Mouse (Mus musculus): ENCODE results near the gene Pus1. TPM values are rescaled to one million over a fixed set of nuclear protein-coding genes. Genes with fewer than 3 reads are reported as not detected.

The Pus1 gene
- 10 to 100 TPM; 19.4 TPM for total RNA-seq (2021)

GRCm38 (mm10) chr5:110779998-110780760 is at the start of gene Pus1:
Gene Pus1 (minus strand): TSS chr5:110780659.
- DNase-seq (ENCODE audit: extremely low spot score in 1 of 2, low spot score in 2 of 2) = peak; percentile 89 to 97
- intact Hi-C loops (cut with DNase I) = no loop called here

GRCm38 (mm10) chr5:110827576-110827975 is 47.1 kb upstream of the Pus1 start:
- no peak for DNase-seq (ENCODE audit: extremely low spot score in 1 of 2, low spot score in 2 of 2)
- intact Hi-C loops (cut with DNase I) = no loop called here

- intact Hi-C loops (cut with DNase I) = no loop called here
- DNase-seq (ENCODE audit: extremely low spot score in 1 of 2, low spot score in 2 of 2) = no peak
Measured at GRCm38 (mm10) chr5:110826781-110827495, 46.5 kb upstream of the Pus1 start.

- intact Hi-C loops (cut with DNase I) = no loop called here
Measured at GRCm38 (mm10) chr5:110824421-110824820, 44.0 kb upstream of the Pus1 start.

GRCm38 (mm10) chr5:110809667-110810325 is 29.3 kb upstream of the Pus1 start, which contains the start of gene Ulk1:
Gene Ulk1 (minus strand): TSS chr5:110810097.
- DNase-seq (ENCODE audit: extremely low spot score in 1 of 2, low spot score in 2 of 2) = peak; percentile 98 to 100
- intact Hi-C loops (cut with DNase I) = no loop called here

More at GRCm38 (mm10) chr5:110824421-110824820, 44.0 kb upstream of the Pus1 start:
- DNase-seq (ENCODE audit: extremely low spot score in 1 of 2, low spot score in 2 of 2) = no peak

- peak in 1 of 2 experiments; percentile 48 for DNase-seq (ENCODE audit: extremely low spot score in 1 of 2, low spot score in 2 of 2)
Measured at GRCm38 (mm10) chr5:110808821-110809666, 28.6 kb upstream of the Pus1 start.

GRCm38 (mm10) chr5:110808061-110808631 is 27.7 kb upstream of the Pus1 start:
- intact Hi-C loops (cut with DNase I) = no loop called here
- DNase-seq (ENCODE audit: extremely low spot score in 1 of 2, low spot score in 2 of 2) = peak; percentile 73 to 94

More at GRCm38 (mm10) chr5:110808821-110809666, 28.6 kb upstream of the Pus1 start:
- intact Hi-C loops (cut with DNase I) = no loop called here

- intact Hi-C loops (cut with DNase I) = no loop called here
- DNase-seq (ENCODE audit: extremely low spot score in 1 of 2, low spot score in 2 of 2) = no peak
Measured at GRCm38 (mm10) chr5:110807453-110807852, 27.0 kb upstream of the Pus1 start.

- no peak for DNase-seq (ENCODE audit: extremely low spot score in 1 of 2, low spot score in 2 of 2)
- intact Hi-C loops (cut with DNase I) = no loop called here
Measured at GRCm38 (mm10) chr5:110806676-110807075, 26.2 kb upstream of the Pus1 start.

GRCm38 (mm10) chr5:110806154-110806553 is 25.7 kb upstream of the Pus1 start:
- no peak for DNase-seq (ENCODE audit: extremely low spot score in 1 of 2, low spot score in 2 of 2)
- intact Hi-C loops (cut with DNase I) = no loop called here

GRCm38 (mm10) chr5:110804012-110804743 is 23.7 kb upstream of the Pus1 start:
- intact Hi-C loops (cut with DNase I) = no loop called here
- DNase-seq (ENCODE audit: extremely low spot score in 1 of 2, low spot score in 2 of 2) = no peak

- no peak for DNase-seq (ENCODE audit: extremely low spot score in 1 of 2, low spot score in 2 of 2)
- intact Hi-C loops (cut with DNase I) = no loop called here
Measured at GRCm38 (mm10) chr5:110802809-110803208, 22.4 kb upstream of the Pus1 start.

GRCm38 (mm10) chr5:110802186-110802585 is 21.7 kb upstream of the Pus1 start:
- no peak for DNase-seq (ENCODE audit: extremely low spot score in 1 of 2, low spot score in 2 of 2)
- intact Hi-C loops (cut with DNase I) = no loop called here

GRCm38 (mm10) chr5:110801036-110801624 is 20.7 kb upstream of the Pus1 start:
- DNase-seq (ENCODE audit: extremely low spot score in 1 of 2, low spot score in 2 of 2) = no peak
- intact Hi-C loops (cut with DNase I) = no loop called here

GRCm38 (mm10) chr5:110797696-110798095 is 17.2 kb upstream of the Pus1 start:
- DNase-seq (ENCODE audit: extremely low spot score in 1 of 2, low spot score in 2 of 2) = peak in 1 of 2 experiments; percentile 69
- intact Hi-C loops (cut with DNase I) = no loop called here

GRCm38 (mm10) chr5:110794363-110794762 is 13.9 kb upstream of the Pus1 start:
- intact Hi-C loops (cut with DNase I) = loop anchor here (5.0 kb wide), 1 partner anchor 478 kb away; no protein-coding TSS in a partner anchor
- DNase-seq (ENCODE audit: extremely low spot score in 1 of 2, low spot score in 2 of 2) = no peak

GRCm38 (mm10) chr5:110788684-110789083 is 8.2 kb upstream of the Pus1 start:
- DNase-seq (ENCODE audit: extremely low spot score in 1 of 2, low spot score in 2 of 2) = no peak
- intact Hi-C loops (cut with DNase I) = no loop called here
